Mouse (Mus musculus): ENCODE data around the gene Ptpa.
"Not testable (repeated sequence)": the region's sequence is repeated elsewhere in the genome, so short reads cannot be mapped to it uniquely, and the experiment has no call there.

Gene Ptpa

DNA sequence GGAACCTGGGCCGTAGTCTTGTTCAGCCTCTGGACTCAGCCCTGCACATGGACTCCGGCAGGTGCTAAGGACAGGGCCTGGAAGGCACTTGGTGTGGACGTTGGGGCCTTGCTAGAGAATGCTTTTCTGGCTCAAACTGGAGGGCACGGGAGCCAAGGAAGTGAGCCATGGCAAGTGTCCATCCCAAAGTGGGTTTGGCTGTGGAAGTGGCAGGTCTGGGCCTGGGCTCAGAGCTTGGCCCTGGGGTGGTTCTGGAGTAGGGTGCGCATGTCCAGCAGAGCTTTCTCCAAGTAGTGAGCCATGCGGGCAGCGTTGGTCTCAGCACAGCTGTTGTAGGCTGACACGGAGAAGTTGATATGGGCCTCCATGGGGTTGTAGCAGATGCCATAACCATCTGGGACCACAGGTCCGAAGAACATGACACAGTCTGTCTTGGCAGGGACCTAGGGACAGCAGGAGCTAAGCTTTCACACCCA lies 13.4 kb upstream of the Ptpa start:
- DNase-seq (ENCODE audit: low read depth, low spot score): no peak

DNA sequence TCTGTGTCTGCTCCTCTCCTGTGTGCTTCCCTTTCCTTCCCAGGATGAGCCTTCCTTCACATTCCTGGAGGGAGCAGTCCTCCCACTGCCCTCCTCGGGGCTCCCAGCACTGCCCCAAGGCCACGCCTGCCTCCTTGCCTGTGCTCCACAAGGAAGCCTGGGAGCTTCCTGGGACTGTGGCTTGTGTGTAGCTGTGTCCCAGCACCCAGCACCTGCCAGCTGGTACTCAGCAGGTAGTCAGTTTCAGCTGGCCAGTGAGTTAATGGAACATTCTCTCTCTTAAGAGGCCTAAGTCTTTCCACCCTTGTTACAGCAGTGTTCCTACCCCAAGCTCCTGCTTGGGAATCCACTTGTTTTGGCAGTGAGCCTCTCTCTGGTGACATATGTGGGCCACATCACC lies 13.0 kb upstream of the Ptpa start:
- DNase-seq (ENCODE audit: low read depth, low spot score): no peak

DNA sequence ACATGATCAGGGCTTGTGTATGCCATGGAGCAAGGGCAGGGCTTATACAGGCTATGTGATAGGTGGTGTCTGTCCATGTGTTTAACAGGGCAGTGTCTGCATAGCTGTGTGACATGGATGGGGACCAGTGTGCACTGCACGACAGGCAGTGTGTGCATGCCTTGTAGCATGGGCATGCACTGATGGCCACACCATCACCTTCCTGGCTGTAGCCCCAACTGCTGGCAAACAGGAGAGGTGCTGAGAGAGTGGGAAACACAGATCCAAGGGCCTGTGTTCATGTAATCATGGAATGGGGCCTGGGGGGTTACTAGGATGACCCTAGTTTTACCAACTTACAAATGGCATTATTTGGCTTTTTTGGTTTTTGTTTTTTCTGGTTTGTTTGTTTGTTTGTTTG lies 12.0 kb upstream of the Ptpa start:
- DNase-seq (ENCODE audit: low read depth, low spot score): no peak

DNA sequence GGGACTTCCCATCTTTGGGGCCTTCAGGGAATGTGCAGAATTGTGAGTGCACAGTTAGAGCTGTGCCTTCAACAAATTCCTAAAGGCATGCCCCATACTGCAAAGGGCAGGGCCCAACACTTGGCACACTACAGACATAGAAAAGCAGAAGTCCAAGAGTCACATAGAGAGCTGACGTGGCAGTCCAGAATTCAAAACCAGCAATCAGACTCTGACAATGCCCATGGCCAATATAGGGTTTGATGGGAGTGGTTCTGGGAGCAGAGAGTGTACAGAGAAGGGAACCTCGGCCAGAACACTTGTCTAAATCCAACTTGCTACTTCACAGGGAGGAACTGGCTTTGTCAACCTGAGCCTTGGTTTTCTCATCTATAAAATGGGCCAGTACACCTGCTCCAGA lies 8.6 kb upstream of the Ptpa start:
- DNase-seq (ENCODE audit: low read depth, low spot score): no peak

DNA sequence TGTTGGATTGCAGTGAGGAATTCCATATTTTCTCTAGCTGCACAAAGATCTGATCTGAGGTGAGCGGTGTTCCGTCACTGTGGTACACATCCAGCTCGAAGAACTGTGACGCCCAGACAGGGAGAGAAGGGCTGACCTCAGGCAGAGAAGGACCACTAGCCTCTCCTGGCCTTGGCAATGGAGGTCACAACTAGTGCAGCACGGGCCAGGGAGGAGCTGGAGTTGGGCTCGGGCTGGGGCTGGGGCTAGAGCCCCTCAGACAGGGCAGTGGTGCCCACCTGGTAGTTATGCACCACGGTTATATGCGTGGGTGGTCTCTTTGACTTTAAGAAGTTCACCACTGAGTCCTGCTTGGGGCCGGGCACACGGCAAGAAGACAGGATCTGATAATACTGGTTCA lies 8.1 kb upstream of the Ptpa start:
- no peak for DNase-seq (ENCODE audit: low read depth, low spot score)

DNA sequence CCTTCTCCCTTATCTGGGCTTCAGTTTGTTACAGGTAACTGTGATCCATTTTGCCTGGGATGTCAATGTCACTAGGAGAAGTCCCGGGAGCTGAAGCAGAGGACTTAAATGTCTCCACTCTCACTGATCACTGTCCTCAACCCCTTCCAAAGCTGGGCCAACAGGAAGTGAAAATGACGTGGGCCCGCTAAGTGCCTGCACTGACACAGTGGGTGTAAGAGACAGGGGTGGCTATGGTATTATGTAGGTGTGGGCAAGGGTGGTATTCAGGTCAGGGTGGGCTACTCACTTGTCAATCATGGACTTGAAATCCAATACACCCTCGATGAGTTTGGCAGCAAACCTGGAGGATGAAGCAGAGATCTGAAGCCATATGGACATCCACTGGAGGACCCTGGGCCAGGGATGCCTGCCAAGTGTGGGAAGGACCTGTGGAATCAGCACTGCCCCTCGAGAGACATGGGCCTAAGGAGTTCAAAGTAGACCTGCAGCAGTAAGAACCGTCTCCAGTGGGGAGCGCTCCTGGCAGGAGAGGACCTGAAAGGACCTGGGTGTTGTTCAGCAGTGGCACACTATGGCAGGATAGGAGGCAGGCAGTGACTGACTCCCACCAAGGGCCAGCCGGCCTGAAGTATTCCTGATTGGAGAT lies 7.3 kb upstream of the Ptpa start:
- DNase-seq (ENCODE audit: low read depth, low spot score): no peak

DNA sequence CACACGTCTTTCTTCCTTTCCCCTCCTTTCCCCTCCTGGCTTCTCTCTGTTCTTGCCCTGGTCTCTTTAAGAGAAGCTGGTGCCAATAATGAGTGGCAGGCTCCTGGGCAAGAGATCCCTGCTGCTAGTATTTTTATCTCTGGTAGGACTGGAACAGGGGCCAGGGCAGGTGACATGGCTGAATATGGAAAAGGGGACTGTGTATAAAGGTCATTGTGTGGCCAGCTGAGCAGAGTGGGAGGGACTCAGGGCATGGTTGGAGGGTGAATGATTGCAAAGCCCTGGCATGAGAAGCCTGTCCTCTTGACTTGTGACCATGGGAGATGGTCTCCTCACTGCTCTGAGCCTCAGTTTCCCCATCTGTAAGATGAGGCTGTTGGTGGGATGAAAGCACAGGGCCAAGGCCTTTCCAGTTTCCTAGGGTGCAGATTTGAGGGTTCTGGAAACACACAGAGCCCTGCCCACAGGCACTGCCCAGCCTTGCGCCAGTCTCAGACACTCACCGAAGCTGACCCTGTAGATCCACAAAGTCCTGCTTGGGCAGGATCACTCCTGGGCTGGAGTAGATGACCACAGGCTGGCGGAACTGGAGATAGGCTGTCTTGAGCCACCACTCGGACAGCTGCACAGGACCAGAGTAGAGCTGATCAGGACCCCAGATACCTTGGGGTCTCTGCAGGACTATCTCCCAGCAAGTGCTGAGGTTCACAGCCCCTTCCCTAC lies 6.2 kb upstream of the Ptpa start:
- no peak for DNase-seq (ENCODE audit: low read depth, low spot score)

DNA sequence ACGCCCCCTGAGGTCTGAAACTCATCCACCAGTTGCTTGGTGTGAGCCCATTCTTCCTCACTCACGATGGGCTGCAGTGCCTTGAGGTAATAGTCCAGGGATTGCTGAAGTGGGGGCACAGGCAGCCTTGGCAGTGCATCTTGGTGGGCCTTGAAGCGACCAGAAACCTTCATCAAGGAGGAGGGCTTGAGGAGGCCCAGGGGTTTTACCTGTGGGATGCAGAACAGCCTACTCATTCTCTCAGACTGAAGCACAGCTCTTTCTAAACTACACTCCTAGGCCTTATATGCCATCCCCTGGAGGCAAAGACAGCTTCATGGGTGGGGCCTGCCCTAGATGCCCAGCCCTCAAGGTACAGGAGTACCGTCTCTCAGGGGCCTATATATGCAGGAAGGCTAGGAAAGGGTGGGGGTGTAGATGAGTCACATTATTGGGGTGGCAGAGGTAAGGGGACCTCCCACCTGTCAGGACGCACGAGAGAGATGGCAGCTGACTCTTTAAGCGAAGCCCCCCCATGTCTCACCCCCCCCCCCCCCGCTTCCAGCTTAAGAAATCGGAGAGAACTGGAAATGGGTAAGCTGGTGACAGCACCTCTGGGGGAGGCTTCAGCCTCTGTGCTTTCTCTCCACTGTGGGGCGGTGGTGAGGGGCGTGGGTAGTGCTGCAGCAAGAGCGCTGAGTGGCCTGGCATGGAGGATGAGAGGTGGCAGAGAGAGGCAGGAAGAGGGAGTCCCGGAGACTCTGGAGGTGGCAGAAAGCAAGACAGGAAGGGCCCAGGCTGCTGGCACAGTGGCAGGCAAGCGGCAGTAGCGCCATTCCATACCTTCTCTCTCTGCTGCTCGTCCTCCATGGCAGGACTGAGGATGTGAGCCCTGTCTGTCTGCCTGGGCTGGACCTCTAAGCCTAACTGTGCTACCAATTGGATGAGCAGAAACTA lies 2.5 kb upstream of the Ptpa start:
- DNase-seq (ENCODE audit: low read depth, low spot score): no peak

DNA sequence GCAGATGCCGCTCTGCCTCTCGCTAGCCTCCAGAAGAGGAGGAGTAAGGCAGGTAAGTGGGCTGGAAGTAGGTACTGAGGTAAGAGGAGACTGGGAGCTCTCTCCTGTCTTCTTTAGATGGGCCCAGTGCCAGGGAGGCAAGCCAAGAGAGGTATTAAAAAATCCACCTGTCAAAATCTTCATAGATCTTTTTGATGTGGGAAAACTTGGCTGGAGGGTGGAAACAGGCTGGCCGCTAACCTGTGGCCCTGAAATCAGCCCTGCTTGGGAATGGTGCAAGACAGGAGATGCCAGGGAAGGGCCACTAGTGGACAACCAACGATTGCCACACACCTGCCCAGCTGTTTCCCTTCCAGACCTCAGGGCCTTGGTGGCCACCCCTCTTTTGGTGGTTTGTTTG lies 1.7 kb upstream of the Ptpa start:
- no peak for DNase-seq (ENCODE audit: low read depth, low spot score)

DNA sequence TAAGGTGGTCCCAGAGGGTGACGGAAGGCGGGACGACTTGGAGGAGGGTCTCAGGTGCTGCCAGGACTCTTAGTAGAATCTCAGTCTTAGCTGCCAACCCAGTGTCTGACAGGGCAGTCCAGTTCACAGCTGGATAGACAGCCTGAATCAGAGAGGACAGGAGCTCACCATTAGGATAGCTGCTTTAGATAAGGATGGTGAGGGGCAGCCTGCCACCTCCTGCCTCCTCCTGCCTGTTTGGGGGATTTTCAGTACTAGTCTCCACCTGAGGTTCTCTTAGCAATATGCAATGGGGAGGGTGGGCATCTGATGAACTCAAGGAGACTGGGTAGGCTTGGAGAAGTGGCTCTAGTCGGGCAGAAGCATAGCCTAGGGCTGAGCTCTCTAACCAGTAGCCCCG lies 1.2 kb upstream of the Ptpa start:
- no peak for DNase-seq (ENCODE audit: low read depth, low spot score)

DNA sequence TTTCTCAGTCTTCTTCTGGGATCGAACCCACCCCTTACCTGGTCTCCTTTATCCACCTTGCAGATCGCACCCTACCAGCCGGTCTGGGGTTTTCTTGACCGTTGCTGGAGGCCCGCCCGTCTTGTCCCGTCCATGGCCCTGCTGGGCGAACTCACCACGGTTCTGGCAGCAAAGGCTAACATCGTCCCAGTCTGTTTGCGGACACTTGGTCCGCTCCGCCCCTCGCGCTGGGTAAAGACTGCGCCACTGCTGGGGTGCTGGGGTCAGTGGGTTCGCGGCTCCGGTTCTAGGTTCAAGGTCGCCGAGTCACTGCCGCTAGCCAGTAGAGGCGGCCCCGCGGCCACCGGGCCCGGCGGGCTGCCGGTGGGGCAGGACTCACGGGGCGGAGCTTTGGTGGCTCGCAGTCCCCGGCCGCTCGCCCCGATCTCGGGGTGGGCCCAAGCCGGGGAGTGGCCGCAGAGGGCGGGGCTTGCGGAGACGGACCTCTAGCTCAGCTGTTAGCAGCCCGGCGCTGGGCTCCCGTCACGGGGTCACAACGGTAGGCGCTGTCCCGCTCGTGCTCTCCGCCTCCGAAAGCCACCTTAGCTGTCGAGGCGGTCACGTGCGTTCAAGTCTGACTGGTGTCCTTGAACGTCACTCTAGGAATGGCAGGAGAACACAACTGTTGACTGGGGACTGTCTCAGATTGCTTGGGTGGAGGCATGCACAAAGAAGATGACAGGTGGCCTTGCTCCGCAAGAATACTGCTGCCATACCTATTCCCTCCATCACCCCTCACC lies 493 bp upstream of the Ptpa start, which contains the start of gene Crat:
TSS of gene Crat (minus strand) at position 657 of the 779 bp plus-strand sequence.
- peak; percentile 87 for DNase-seq (ENCODE audit: low read depth, low spot score)

DNA sequence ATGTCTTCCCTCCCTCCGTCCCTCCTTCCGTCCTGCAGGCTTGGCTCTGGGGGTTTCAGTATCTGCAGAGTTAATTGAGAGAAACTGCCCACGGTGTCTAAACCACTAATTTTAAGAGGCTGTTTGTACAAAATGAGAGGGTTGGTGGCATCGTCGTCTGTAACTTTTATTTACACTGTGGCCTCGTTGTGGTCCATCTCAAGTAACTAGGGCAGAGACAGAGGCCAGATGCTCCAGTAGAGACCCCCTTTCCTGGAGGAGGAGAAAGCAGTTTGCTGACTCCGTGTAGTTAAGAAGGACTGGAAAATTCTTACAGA lies 768 bp downstream of the Ptpa start:
- DNase-seq (ENCODE audit: low read depth, low spot score): no peak

DNA sequence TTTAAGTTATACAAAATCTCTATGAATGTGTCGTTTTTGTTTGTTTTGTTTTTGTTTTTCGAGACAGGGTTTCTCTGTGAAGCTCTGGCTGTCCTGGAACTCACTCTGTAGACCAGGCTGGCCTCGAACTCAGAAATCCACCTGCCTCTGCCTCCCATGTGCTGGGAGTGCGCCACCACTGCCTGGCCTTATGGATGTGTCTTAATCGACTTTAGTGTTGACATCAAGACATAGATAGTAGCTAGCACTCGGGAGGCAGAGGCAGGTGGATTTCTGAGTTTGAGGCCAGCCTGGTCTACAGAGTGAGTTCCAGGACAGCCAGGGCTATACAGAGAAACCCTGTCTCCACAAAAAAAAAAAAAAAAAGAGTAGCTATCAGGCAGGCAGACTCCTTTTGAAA lies 1.3 kb downstream of the Ptpa start:
- not testable (repeated sequence) for DNase-seq (ENCODE audit: low read depth, low spot score)

DNA sequence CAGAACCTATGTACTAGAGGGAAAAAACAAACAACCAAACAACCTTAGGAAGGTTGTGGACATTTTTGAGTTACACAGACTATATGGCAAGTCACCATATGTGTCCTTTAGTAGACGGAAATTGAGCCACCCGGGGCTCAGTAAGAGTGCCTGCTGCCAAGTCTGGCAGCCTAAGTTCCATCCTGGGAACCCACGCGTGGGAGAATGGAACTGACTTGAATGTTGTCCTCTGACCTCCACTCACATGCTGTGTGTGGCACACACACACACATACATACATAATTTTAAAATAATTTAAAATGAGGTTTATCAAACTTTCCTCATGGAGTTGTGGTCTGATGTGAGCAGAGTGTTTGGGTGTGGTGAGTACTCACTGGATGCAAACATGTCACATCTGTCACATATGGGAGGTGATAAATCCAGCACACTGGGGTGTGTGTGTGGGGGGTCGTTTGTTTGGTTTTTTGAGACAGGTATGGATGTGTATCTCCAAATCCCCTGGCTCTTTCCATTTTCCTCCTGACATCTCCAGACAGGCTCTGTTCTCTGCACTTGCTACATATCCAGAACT lies 1.8 kb downstream of the Ptpa start:
- DNase-seq (ENCODE audit: low read depth, low spot score): no peak

DNA sequence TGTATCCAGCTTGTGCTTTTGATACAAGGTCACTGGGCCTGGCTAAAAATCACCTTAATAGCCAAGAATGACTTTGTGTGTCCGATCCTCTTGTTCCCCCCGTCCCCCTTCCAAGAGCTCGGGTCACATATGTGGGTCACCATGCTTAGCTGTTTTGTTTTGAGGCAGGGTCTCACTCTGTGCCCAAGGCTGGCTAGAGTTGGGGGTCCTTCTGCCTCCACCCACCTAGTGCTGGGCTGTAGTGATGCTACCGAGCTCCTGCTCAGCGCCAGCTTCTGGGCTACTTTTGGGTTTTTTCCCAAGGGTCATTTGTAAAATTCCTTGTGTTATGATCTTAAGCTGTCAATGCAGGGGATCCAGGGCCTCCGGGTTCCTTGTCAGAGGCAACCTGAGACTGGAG lies 2.4 kb downstream of the Ptpa start:
- no peak for DNase-seq (ENCODE audit: low read depth, low spot score)

DNA sequence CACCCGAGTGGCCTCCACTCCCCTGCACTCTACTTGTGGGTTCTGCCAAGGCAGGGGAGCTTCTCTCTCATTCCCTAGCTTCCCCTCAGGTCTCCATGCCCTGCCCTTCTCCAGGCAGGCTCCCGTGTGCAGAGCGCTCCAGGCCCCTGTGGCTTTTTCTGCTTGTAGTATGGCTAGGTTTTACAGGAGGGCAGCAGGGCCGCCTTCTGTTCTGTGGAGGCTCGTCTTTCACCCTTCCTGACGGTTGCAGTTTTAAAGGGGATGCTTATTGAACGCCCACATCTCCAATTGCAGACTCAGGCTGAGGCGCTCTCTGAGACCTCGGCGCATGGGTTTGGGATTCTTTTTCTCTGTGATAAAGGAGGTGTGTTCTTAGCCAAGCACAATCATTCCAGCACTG lies 3.3 kb downstream of the Ptpa start:
- no peak for DNase-seq (ENCODE audit: low read depth, low spot score)

DNA sequence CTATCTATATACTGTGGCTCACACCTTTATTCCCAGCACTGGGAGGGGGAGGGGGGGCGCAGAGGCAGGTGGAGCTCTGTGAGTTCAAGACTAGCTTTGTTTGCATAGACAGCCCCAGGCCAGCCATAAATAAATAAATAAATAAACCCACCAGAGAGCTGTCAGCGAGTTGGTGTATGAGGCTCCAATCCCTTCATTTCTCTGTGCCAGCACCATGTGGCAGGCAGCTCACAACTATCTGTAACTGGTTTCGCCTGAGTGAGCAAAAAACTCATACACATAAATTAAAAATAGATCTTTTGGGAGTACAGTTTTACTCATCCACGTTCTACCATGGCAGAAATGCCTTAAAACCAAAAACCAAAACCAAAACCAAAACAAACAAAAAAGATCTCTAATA lies 5.6 kb downstream of the Ptpa start:
- DNase-seq (ENCODE audit: low read depth, low spot score): no peak

DNA sequence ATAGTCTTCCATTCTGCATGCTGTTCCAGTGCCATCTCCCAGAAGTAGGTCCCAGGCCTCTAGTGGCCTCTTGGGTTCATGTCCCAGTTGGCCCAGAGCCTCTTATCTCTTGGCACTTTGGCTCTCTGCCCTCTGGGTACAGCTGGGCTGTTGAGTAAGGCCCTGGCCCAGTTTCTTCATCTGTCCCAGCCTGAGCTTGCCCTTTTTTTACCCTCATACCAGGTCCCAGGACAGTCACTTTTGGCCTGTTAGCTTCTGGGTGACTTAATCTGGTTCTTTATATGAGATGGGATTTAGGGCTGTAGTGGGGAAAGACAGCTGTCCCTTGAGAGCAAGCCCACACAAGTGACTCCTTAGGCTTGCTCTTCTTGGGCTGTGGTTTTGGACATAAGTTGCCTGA lies 13.3 kb downstream of the Ptpa start:
- no peak for DNase-seq (ENCODE audit: low read depth, low spot score)

DNA sequence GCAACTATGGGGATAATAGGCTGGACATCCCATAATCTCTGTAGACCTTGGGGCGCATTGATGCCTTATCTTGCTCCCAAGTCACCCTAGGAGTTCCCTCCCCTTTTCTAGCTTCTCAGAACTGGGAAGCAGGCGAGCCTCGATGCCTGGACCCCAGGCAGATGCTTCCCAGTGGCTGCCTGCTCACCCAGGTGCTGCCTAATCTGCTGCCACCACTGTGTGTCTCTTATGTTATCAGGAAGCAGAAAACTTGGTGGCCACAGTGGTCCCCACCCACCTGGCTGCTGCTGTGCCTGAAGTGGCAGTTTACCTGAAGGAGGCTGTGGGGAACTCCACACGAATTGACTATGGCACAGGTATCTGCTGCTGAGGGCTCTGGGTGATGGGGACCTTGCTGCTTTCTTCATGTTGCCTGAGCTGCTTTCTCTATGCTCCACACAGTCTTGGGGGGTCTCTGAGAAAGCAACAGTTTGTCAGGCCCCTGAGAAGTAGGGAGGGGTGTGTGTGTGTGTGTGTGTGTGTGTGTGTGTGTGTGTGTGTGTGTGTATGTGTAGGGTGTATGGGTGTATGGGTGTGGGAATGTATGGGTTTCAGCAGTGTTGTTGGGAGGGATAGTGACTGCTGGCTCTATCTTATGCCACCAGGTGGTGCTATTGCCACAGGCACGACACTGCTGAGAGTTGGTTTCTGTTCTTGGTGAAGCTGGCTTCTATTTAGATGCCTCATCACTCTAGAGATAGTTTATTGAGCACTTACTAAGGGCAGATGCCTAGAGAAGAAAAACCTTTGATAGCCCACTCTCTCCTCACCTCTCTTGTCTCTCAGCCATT lies 19.7 kb downstream of the Ptpa start:
- peak; percentile 88 for DNase-seq (ENCODE audit: low read depth, low spot score)

DNA sequence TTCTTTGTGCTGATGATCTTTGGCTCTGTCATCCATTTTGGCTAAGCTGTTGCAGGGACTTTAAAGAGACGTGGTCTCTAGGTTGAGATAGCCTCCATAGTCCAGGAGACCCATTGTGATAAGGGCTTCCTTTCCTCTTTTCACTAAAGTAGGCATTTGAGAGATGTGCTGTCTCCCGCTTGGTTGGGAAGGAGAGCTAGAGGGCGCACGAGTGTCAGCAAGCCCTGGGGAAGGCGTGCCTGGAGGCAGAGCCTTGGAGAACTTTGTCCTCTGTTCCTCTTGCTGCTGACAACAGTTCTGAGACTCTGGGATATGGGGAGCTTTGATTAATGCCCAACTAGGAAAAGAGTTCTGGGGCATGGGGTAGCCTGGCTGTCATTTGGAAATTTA lies 20.3 kb downstream of the Ptpa start:
- DNase-seq (ENCODE audit: low read depth, low spot score): no peak

DNA sequence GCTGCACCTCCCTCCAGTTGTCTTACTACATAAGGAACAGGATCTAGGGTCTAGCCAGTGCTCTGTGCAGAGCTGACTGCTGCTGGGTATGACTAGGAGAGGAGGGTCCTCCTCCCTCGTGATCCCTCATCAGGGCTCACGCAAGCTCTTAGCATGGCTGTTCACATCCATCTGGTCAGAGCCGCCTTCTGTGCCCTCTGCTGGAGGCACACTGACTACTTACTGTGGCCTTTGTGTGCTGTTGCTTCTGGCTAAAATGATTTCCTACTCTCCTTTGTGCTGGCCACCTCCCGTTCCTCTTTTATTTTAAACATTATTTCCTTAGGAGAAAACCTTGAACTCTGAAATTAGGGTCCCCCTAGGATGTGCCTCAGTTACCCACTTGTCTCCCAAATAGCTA lies 21.0 kb downstream of the Ptpa start:
- no peak for DNase-seq (ENCODE audit: low read depth, low spot score)
